Mouse (Mus musculus) myocyte (in vitro differentiated cells): Measurements from ENCODE around the gene Vav2.

ENCODE experiments used
- CEBPB ChIP-seq: IDR thresholded peaks from 2 replicates; pipeline ENCODE4 v1.6.1; 2011; ENCODE audit warnings: mild to moderate bottlenecking, moderate library complexity; ENCODE audit not compliant: poor library complexity, insufficient read depth, severe bottlenecking
- E2F4 ChIP-seq: IDR thresholded peaks from one replicate; pipeline ENCODE4 v1.6.1; 2011; ENCODE audit warnings: mild to moderate bottlenecking, control low read depth, moderate library complexity; ENCODE audit not compliant: insufficient read depth
- MAX ChIP-seq: IDR thresholded peaks from one replicate; pipeline ENCODE4 v1.6.1; 2011; ENCODE audit warnings: low read depth, mild to moderate bottlenecking, control low read depth
- MYOD1 ChIP-seq, 3 experiments: IDR thresholded peaks; one replicate each; pipeline ENCODE4 v1.6.1; 2011; ENCODE audit warnings: control low read depth in 2 of 3, low read depth in 2 of 3, mild to moderate bottlenecking in 2 of 3, moderate library complexity in 1 of 3; ENCODE audit not compliant: insufficient read length in 2 of 3, control insufficient read depth in 1 of 3
- MYOG ChIP-seq, 3 experiments: IDR thresholded peaks; one replicate each; pipeline ENCODE4 v1.6.1; 2011; ENCODE audit warnings: control low read depth in 2 of 3, low read depth in 2 of 3, mild to moderate bottlenecking in 2 of 3; ENCODE audit not compliant: insufficient read length in 2 of 3, control insufficient read depth in 1 of 3, insufficient read depth in 1 of 3
- POLR2A ChIP-seq: IDR thresholded peaks from one replicate; pipeline ENCODE4 v1.6.1; 2011; ENCODE audit warnings: low read depth, mild to moderate bottlenecking, control low read depth, moderate library complexity; ENCODE audit not compliant: insufficient read length
- POLR2AphosphoS2 ChIP-seq: IDR thresholded peaks from one replicate; pipeline ENCODE4 v1.6.1; 2011; ENCODE audit warnings: low read depth, control low read depth; ENCODE audit not compliant: insufficient read length
- REST ChIP-seq: IDR thresholded peaks from one replicate; pipeline ENCODE4 v1.6.1; 2011; ENCODE audit warnings: mild to moderate bottlenecking, control low read depth, moderate library complexity; ENCODE audit not compliant: insufficient read depth, insufficient read length
- SRF ChIP-seq: IDR thresholded peaks from one replicate; pipeline ENCODE4 v1.6.1; 2011; ENCODE audit warnings: low read depth; ENCODE audit not compliant: control insufficient read depth, insufficient read length
- TCF12 ChIP-seq: IDR thresholded peaks from one replicate; pipeline ENCODE4 v1.6.1; 2011; ENCODE audit warnings: mild to moderate bottlenecking, control low read depth; ENCODE audit not compliant: poor library complexity, insufficient read depth, severe bottlenecking
- TCF3 ChIP-seq: IDR thresholded peaks from one replicate; pipeline ENCODE4 v1.6.1; 2011; ENCODE audit warnings: low read depth, control low read depth; ENCODE audit not compliant: insufficient read length
- USF1 ChIP-seq: IDR thresholded peaks from one replicate; pipeline ENCODE4 v1.6.1; 2011; ENCODE audit warnings: low read depth, mild to moderate bottlenecking, control low read depth, moderate library complexity

- no peak for TF ChIP-seq MAX
- no peak for TF ChIP-seq POLR2A
- TF ChIP-seq TCF3: no peak
- no peak for TF ChIP-seq MYOD1 (IDR thresholded peaks at IDR 0.05; ENCODE audit: control insufficient read depth in 1 of 3, insufficient read length in 2 of 3, low read depth in 2 of 3)
- TF ChIP-seq MYOG (IDR thresholded peaks at IDR 0.05; ENCODE audit: control insufficient read depth in 1 of 3, insufficient read depth in 1 of 3, insufficient read length in 2 of 3, low read depth in 2 of 3): no peak
- TF ChIP-seq TCF12: no peak
- no peak for TF ChIP-seq CEBPB
- TF ChIP-seq USF1: no peak
- no peak for TF ChIP-seq E2F4
- no peak for TF ChIP-seq POLR2AphosphoS2
- no peak for TF ChIP-seq SRF
- no peak for TF ChIP-seq REST
Observed at GRCm38 (mm10) chr2:27312500-27312899, 114.3 kb downstream of the Vav2 start.
